Comparison of ENCODE assay signal across 9 mouse cellular contexts in genomic region chr7:25145896-25146295, GRCm38 (mm10). TPM values are rescaled to one million over a fixed set of nuclear protein-coding genes. Genes with fewer than 3 reads are reported as not detected.
DNase-seq lines count a peak whose midpoint lies in the region; ATAC-seq and TF ChIP-seq lines count a peak whose summit lies in the region.
"Had no signal": no experiment of that assay in that cellular context is flagged by ENCODE, and none has a peak within 500 bp of the region (broad histone marks: within the 10 kb centered on the region; RNA-seq: fewer than 3 reads in every experiment).

No protein-coding gene starts in this region.

- H3K9ac ChIP-seq in intestine, embryonic 14.5 days (ENCODE audit: low read length), result no peak overlapping the region
- no peak overlapping the region for H3K9ac ChIP-seq in intestine, embryonic 16.5 days (ENCODE audit: low read depth, low read length)
- H3K9ac ChIP-seq: heart, embryonic 13.5 days; neural tube, embryonic 13.5 days had no signal

- DNase-seq in intestine, embryonic 14.5 days (ENCODE audit: low spot score), result peak; percentile 77
- peak; percentile 23 for DNase-seq in thymus, postnatal 25 days
- DNase-seq in thymus, adult 2 months, result no peak
- peak; percentile 60 for DNase-seq in induced T-regulatory cell, adult 2 months (ENCODE audit: low read depth)
- no peak for DNase-seq in left cerebral cortex, postnatal 25 days (ENCODE audit: low spot score in 2 of 2)
- DNase-seq in frontal cortex, postnatal 14 days (ENCODE audit: low spot score in 2 of 2), result no peak

- 0 out of 2 replicates have a peak, but pooled peaks cover 9% of the 10 kb centered on the region for H3K27me3 ChIP-seq in intestine, embryonic 14.5 days (replicated peaks; ENCODE audit: control insufficient read depth, insufficient read depth, low read length)
- peaks cover 5% of the 10 kb centered on the region for H3K27me3 ChIP-seq in intestine, embryonic 16.5 days (replicated peaks; ENCODE audit: control insufficient read depth, insufficient read depth, low read length)
- H3K27me3 ChIP-seq in thymus, adult 2 months (ENCODE audit: control insufficient read depth, insufficient read depth, low read length), result peaks cover 5% of the 10 kb centered on the region; the same call in 1 of the 2 replicates
- H3K27me3 ChIP-seq: neural tube, embryonic 13.5 days had no signal

- 6% methylated on average over 10 of the region's 10 CpGs for WGBS in intestine, embryonic 14.5 days
- WGBS in intestine, embryonic 16.5 days, result 8% methylated on average over 10 of the region's 10 CpGs
- 16% methylated on average over 10 of the region's 10 CpGs for WGBS in thymus, adult 2 months

- intact Hi-C loops in left cerebral cortex, postnatal 25 days (cut with DNase I), result no loop called here

- no peaks in the 10 kb centered on the region for H3K36me3 ChIP-seq in intestine, embryonic 14.5 days (ENCODE audit: control insufficient read depth, insufficient read depth, low read length)
- H3K36me3 ChIP-seq in intestine, embryonic 16.5 days (ENCODE audit: control insufficient read depth, insufficient read depth, low read length), result no peaks in the 10 kb centered on the region
- H3K36me3 ChIP-seq in thymus, adult 2 months (ENCODE audit: control insufficient read depth, insufficient read depth, low read length), result no peaks in the 10 kb centered on the region
- H3K36me3 ChIP-seq: heart, embryonic 13.5 days; neural tube, embryonic 13.5 days had no signal

- H3K27ac ChIP-seq in intestine, embryonic 14.5 days (ENCODE audit: low read depth), result no peak overlapping the region
- no peak overlapping the region for H3K27ac ChIP-seq in intestine, embryonic 16.5 days (ENCODE audit: low read length)
- no peak overlapping the region for H3K27ac ChIP-seq in thymus, adult 2 months (ENCODE audit: control insufficient read depth, insufficient read depth, low read length)
- H3K27ac ChIP-seq: heart, embryonic 13.5 days; neural tube, embryonic 13.5 days had no signal

- H3K4me3 ChIP-seq in intestine, embryonic 14.5 days (ENCODE audit: low read depth, low read length), result no peak overlapping the region
- no peak overlapping the region for H3K4me3 ChIP-seq in intestine, embryonic 16.5 days (ENCODE audit: low read length)
- H3K4me3 ChIP-seq in thymus, adult 2 months (ENCODE audit: control insufficient read depth, insufficient read depth, low read length), result no peak overlapping the region
- H3K4me3 ChIP-seq: heart, embryonic 13.5 days; neural tube, embryonic 13.5 days had no signal

- H3K4me2 ChIP-seq in intestine, embryonic 14.5 days (ENCODE audit: low read length), result no peak overlapping the region
- no peak overlapping the region for H3K4me2 ChIP-seq in intestine, embryonic 16.5 days (ENCODE audit: low read depth, low read length)
- H3K4me2 ChIP-seq: heart, embryonic 13.5 days; neural tube, embryonic 13.5 days had no signal

- H3K9me3 ChIP-seq in intestine, embryonic 14.5 days (ENCODE audit: control insufficient read depth, low read length), result no peaks in the 10 kb centered on the region
- no peaks in the 10 kb centered on the region for H3K9me3 ChIP-seq in intestine, embryonic 16.5 days (ENCODE audit: control insufficient read depth, low read length)
- H3K9me3 ChIP-seq: heart, embryonic 13.5 days; neural tube, embryonic 13.5 days had no signal

- no peak for TF ChIP-seq CTCF in thymus, adult 2 months (IDR thresholded peaks at IDR 0.05; ENCODE audit: borderline replicate concordance, control insufficient read depth, extremely low read depth, insufficient read depth, low read length, poor library complexity)

- H3K4me1 ChIP-seq in intestine, embryonic 14.5 days (replicated peaks; ENCODE audit: control insufficient read depth, insufficient read depth, low read length), result peaks cover 9% of the 10 kb centered on the region
- peaks cover 9% of the 10 kb centered on the region for H3K4me1 ChIP-seq in intestine, embryonic 16.5 days (ENCODE audit: control insufficient read depth, insufficient read depth, low read length)
- no peaks in the 10 kb centered on the region for H3K4me1 ChIP-seq in thymus, adult 2 months (replicated peaks; ENCODE audit: control insufficient read depth, insufficient read depth, low read length)
- H3K4me1 ChIP-seq: heart, embryonic 13.5 days had no signal

- no peak for ATAC-seq in intestine, embryonic 14.5 days (replicated peaks; ENCODE audit: low FRiP score, low TSS enrichment, low read depth)
- ATAC-seq in intestine, embryonic 16.5 days, result no peak

- no peak for TF ChIP-seq POLR2A in thymus, adult 2 months (IDR thresholded peaks at IDR 0.05; ENCODE audit: control insufficient read depth, extremely low read depth, insufficient read depth, low read length, poor library complexity)

RNA-seq across cellular contexts. Expression of gene Pou2f2, which starts 33.6 kb away (rescaled TPM):
- 2.1 and 2.2 TPM in 2 replicates for polyA plus RNA-seq in intestine, embryonic 14.5 days (2014; fragmentation: Nextera tagmentation; extraction: Ambion mirVana)
- 1.0 and 1.2 TPM in 2 replicates for polyA plus RNA-seq in intestine, embryonic 16.5 days (2015; fragmentation: Nextera tagmentation; extraction: Ambion mirVana)
- polyA plus RNA-seq in thymus, adult 2 months (2012; rRNA removed), result 5.6 and 5.7 TPM in 2 replicates
- 10 to 100 TPM; 11.8 to 13.7 TPM for total RNA-seq in left cerebral cortex, postnatal 25 days (2021)

Comparison
In these comparisons a context has a peak if more than half of its experiments do, and no peak if none do; other contexts are left out.
1. DNase-seq: peak in intestine, embryonic 14.5 days (single experiment), thymus, postnatal 25 days (single experiment) and induced T-regulatory cell, adult 2 months (single experiment); none in thymus, adult 2 months (single experiment), left cerebral cortex, postnatal 25 days (0 of 2) and frontal cortex, postnatal 14 days (0 of 2).